Mouse (Mus musculus) heart, embryonic 10.5 days (tissue): ENCODE measurements at regions not wholly inside any gene's neighbourhood (a gene's known extent, or its start where the extent isn't known, plus 50 kb on each side); places are given as distances from the start of the nearest gene placed in this dataset.

Experiments used
- DNase-seq: peaks from one replicate; pipeline ENCODE4 v3.0.0-alpha.2; 2017; ENCODE audit warnings: low spot score
- H3K27ac ChIP-seq: fragments of 300-500 bp; sonication (generic); 2 replicates; pipeline ENCODE4 v1.5.1; 2016; ENCODE audit warnings: mild to moderate bottlenecking
- H3K27me3 ChIP-seq: fragments of 300-500 bp; sonication (generic); 2 replicates; pipeline ENCODE4 v1.6.1; 2016; ENCODE audit warnings: mild to moderate bottlenecking; ENCODE audit not compliant: poor library complexity, insufficient read depth, severe bottlenecking
- H3K36me3 ChIP-seq: fragments of 300-500 bp; sonication (generic); 2 replicates; pipeline ENCODE4 v1.6.1; 2016; ENCODE audit warnings: mild to moderate bottlenecking, moderate library complexity
- H3K4me1 ChIP-seq: fragments of 300-500 bp; sonication (generic); 2 replicates; pipeline ENCODE4 v1.6.1; 2016; ENCODE audit warnings: mild to moderate bottlenecking
- H3K4me3 ChIP-seq: fragments of 300-500 bp; sonication (generic); 2 replicates; pipeline ENCODE4 v1.5.1; 2016; ENCODE audit warnings: mild to moderate bottlenecking, moderate library complexity
- H3K9me3 ChIP-seq: fragments of 300-500 bp; sonication (generic); 2 replicates; pipeline ENCODE4 v1.6.1; 2016; ENCODE audit warnings: mild to moderate bottlenecking, moderate library complexity
- WGBS: fragments of 180-500 bp; shearing (Covaris S2); methylation state at CpG from one replicate; pipeline ENCODE4 v1.1.7; 2016; 5-methylcytosine and 5-hydroxymethylcytosine counted together

DNA sequence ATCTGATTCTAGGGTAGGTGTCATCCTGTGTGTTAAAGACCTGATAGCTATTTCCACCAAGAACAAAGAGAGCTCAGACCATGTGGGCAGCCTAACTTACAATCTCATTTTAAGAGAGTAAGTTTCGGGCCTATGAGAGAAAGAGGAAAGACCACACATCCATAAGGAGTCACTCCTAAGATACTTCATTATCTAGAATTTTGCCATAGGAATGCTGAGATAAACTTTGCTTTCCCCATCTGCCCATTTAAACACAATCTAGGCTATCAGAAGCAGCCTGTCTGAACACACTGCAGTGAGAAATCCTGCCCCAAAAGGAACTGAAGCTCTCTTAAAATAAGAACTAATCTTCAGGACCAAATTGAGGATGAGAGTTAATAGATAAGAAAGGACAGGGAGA, 242.3 kb upstream of the Cdh5 start:
- no peak for DNase-seq
- Histone ChIP-seq H3K27me3 (no peaks in the 10 kb centered on the region), H3K4me1 (peaks cover 11% of the 10 kb centered on the region), H3K36me3 (no peaks in the 10 kb centered on the region), H3K9me3 (no peaks in the 10 kb centered on the region), H3K27ac (no peak overlapping the region), H3K4me3 (no peak overlapping the region)
- 59% methylated on average over 1 of the region's 1 CpGs for WGBS

GRCm38 (mm10) chr8:103873598-103874502, 227.6 kb upstream of the Cdh5 start:
- Histone ChIP-seq H3K4me1 (peaks cover 27% of the 10 kb centered on the region), H3K27ac (peak overlapping the region; percentile 84), H3K9me3 (no peaks in the 10 kb centered on the region), H3K4me3 (no peak overlapping the region), H3K36me3 (no peaks in the 10 kb centered on the region), H3K27me3 (no peaks in the 10 kb centered on the region)
- 23% methylated on average over 7 of the region's 7 CpGs for WGBS
- peak; percentile 79 for DNase-seq

DNA sequence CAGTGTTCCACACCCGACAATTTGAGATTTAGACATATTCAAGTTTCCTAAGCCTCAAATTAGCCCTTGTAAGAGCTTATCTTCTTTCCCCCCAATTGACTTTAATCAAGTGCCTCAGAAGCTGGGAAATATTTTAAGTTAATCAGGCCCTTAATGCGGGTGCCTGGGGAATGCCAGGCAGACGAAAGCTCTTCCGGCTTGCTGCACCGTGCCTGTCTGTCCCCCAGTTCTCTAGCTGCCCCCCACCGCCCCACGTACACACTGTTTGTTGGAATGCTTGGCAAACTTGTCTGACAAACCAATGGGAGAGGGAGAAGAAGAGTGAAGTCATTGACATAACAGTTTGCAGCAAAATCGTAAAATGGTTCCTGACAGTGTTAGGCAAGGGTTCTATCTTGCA, 226.9 kb upstream of the Cdh5 start:
- Histone ChIP-seq H3K36me3 (no peaks in the 10 kb centered on the region), H3K4me1 (peaks cover 27% of the 10 kb centered on the region), H3K27ac (peak overlapping the region; percentile 84), H3K4me3 (no peak overlapping the region), H3K9me3 (no peaks in the 10 kb centered on the region), H3K27me3 (no peaks in the 10 kb centered on the region)
- DNase-seq, result no peak
- 37% methylated on average over 8 of the region's 8 CpGs for WGBS

- no peak for DNase-seq
- H3K4me1 ChIP-seq, result peaks cover 6% of the 10 kb centered on the region
These were observed 221.9 kb upstream of the Cdh5 start for GRCm38 (mm10) chr8:103879505-103879904.

DNA sequence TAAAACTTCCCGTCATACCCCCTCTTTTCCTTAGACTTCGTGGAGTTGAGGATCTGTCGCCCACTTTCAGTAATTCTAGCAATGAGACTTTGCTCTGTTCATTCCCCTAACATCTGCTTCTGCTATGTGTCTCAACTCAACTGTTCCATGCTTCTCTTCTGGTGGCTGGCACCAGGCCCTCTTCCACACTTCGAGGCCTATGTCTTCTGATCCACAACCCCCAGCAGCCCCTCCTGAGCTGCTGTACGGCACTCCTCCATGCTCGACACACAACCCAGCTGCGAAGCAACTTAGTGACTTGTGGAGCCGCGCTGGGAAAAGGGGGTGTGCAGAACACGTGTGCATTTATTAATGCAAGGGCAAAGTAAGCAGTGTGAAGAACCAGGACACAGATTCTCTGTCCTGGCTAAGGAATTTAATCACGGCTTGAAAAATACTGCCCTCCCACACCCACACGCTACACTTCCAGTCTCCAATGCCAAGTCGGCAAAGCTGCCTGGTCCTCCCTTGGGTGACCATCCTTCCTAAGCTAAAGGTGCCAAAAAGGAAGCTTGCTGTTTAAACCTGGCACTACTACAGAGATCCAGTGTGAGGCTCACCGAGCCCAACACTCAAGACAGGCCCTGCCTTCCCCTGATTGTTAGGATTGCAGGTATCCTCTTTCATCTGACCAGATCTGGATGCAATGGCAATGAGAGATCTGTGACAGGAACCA, 220.8 kb upstream of the Cdh5 start:
- no peak for DNase-seq
- no peaks in the 10 kb centered on the region for H3K36me3 ChIP-seq
- 0 out of 2 replicates have a peak, but pooled peaks cover 5% of the 10 kb centered on the region for H3K4me1 ChIP-seq
- no peaks in the 10 kb centered on the region for H3K27me3 ChIP-seq
- no peak overlapping the region for H3K27ac ChIP-seq
- no peak overlapping the region for H3K4me3 ChIP-seq
- no peaks in the 10 kb centered on the region for H3K9me3 ChIP-seq
- WGBS, result 87% methylated on average over 14 of the region's 14 CpGs

More at GRCm38 (mm10) chr8:103879505-103879904, 221.9 kb upstream of the Cdh5 start:
- Histone ChIP-seq H3K4me3 (no peak overlapping the region), H3K9me3 (no peaks in the 10 kb centered on the region), H3K36me3 (no peaks in the 10 kb centered on the region), H3K27ac (no peak overlapping the region), H3K27me3 (no peaks in the 10 kb centered on the region)
- WGBS, result 81% methylated on average over 2 of the region's 2 CpGs

GRCm38 (mm10) chr8:103881146-103881486, 220.3 kb upstream of the Cdh5 start:
- Histone ChIP-seq H3K9me3 (no peaks in the 10 kb centered on the region), H3K36me3 (no peaks in the 10 kb centered on the region), H3K4me1 (0 out of 2 replicates have a peak, but pooled peaks cover 5% of the 10 kb centered on the region), H3K27me3 (no peaks in the 10 kb centered on the region), H3K27ac (no peak overlapping the region), H3K4me3 (no peak overlapping the region)
- no peak for DNase-seq
- WGBS, result 71% methylated on average over 3 of the region's 3 CpGs

DNA sequence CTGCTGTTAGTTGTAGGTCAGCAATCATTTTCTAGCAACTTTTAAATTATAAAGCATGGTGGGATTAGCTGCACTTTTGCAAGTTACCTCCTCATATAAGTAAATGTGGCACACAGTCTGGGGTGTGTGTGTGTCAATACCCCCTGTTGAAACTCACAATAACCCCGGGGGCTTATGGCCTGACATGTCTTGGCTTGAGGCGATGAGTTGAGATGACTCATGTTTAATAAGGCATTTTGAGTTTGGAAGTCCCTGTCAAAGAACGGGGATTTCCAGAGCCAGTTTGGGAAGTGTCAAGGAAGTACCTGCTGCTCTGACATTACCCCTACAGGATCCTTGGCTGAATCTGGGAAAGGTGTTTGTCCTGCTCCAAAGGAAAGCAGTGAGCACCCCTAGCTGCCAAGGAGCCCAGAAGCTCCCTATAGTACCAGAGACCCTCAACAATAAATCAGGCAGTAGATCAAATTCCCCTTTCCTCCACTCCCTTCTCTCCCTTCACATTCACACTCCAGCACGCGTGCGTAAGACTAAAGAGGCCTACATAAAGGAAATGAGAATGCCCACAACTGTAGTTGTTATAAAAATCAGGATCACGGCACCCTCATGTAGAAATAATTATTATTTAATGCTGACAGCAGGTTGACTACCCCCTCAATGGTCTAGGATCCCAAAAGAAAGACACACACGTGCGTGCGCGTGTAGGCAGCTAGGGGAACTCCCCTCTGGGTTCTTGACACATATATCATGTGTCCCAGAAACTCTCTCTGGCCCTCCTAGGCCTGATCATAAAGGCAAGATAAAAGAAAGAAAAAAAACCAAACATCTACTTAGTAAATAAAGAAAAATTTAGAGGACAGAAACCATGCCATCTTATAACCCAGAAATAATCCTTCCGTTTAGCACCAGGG, 216.3 kb upstream of the Cdh5 start:
- DNase-seq, result no peak
- no peak overlapping the region for H3K27ac ChIP-seq
- H3K4me1 ChIP-seq, result no peaks in the 10 kb centered on the region
- no peak overlapping the region for H3K4me3 ChIP-seq
- no peaks in the 10 kb centered on the region for H3K36me3 ChIP-seq
- H3K9me3 ChIP-seq, result no peaks in the 10 kb centered on the region
- 90% methylated on average over 12 of the region's 12 CpGs for whole genome bisulfite sequencing
- H3K27me3 ChIP-seq, result no peaks in the 10 kb centered on the region

- H3K27me3 ChIP-seq, result no peaks in the 10 kb centered on the region
- no peaks in the 10 kb centered on the region for H3K4me1 ChIP-seq
- no peaks in the 10 kb centered on the region for H3K36me3 ChIP-seq
- no peak for DNase-seq
- no peak overlapping the region for H3K4me3 ChIP-seq
- H3K27ac ChIP-seq, result no peak overlapping the region
- WGBS, result 89% methylated on average over 6 of the region's 6 CpGs
- no peaks in the 10 kb centered on the region for H3K9me3 ChIP-seq
These were observed 206.8 kb upstream of the Cdh5 start for GRCm38 (mm10) chr8:103894589-103894988.

- no peaks in the 10 kb centered on the region for H3K9me3 ChIP-seq
- no peak overlapping the region for H3K27ac ChIP-seq
- H3K36me3 ChIP-seq, result no peaks in the 10 kb centered on the region
- no peak overlapping the region for H3K4me3 ChIP-seq
- no peaks in the 10 kb centered on the region for H3K27me3 ChIP-seq
- no peak for DNase-seq
- H3K4me1 ChIP-seq, result no peaks in the 10 kb centered on the region
- 86% methylated on average over 6 of the region's 6 CpGs for whole genome bisulfite sequencing
These were observed 206.3 kb upstream of the Cdh5 start for GRCm38 (mm10) chr8:103895132-103895531.

GRCm38 (mm10) chr8:103897463-103897862, 204.0 kb upstream of the Cdh5 start:
- no peak for DNase-seq
- no peaks in the 10 kb centered on the region for H3K27me3 ChIP-seq
- no peak overlapping the region for H3K4me3 ChIP-seq
- no peaks in the 10 kb centered on the region for H3K36me3 ChIP-seq
- H3K9me3 ChIP-seq, result no peaks in the 10 kb centered on the region
- H3K27ac ChIP-seq, result no peak overlapping the region
- 75% methylated on average over 7 of the region's 7 CpGs for WGBS
- no peaks in the 10 kb centered on the region for H3K4me1 ChIP-seq

GRCm38 (mm10) chr8:103902516-103902915, 198.9 kb upstream of the Cdh5 start:
- no peaks in the 10 kb centered on the region for H3K4me1 ChIP-seq

GRCm38 (mm10) chr8:103903635-103904034, 197.8 kb upstream of the Cdh5 start:
- WGBS, result 80% methylated on average over 5 of the region's 5 CpGs
- Histone ChIP-seq H3K36me3 (no peaks in the 10 kb centered on the region), H3K9me3 (0 out of 2 replicates have a peak, but pooled peaks cover 5% of the 10 kb centered on the region), H3K27ac (no peak overlapping the region), H3K27me3 (no peaks in the 10 kb centered on the region), H3K4me1 (no peaks in the 10 kb centered on the region), H3K4me3 (no peak overlapping the region)
- DNase-seq, result no peak

More at GRCm38 (mm10) chr8:103902516-103902915, 198.9 kb upstream of the Cdh5 start:
- DNase-seq, result no peak
- H3K27me3 ChIP-seq, result no peaks in the 10 kb centered on the region
- H3K4me3 ChIP-seq, result no peak overlapping the region
- WGBS, result 63% methylated on average over 1 of the region's 1 CpGs
- H3K36me3 ChIP-seq, result no peaks in the 10 kb centered on the region
- 0 out of 2 replicates have a peak, but pooled peaks cover 5% of the 10 kb centered on the region for H3K9me3 ChIP-seq
- no peak overlapping the region for H3K27ac ChIP-seq
